Mouse (Mus musculus) T-helper 2 cell (primary cell): ENCODE results near the gene Sms.

ENCODE experiments used
- in situ Hi-C: fragments of 300-600 bp; cut with MboI, MseI; formaldehyde crosslinking; loops from one replicate; pipeline ENCODE4 v1.15.1; 2025; ENCODE audit warnings: high pct_unique_total_duplicates

Gene Sms

DNA sequence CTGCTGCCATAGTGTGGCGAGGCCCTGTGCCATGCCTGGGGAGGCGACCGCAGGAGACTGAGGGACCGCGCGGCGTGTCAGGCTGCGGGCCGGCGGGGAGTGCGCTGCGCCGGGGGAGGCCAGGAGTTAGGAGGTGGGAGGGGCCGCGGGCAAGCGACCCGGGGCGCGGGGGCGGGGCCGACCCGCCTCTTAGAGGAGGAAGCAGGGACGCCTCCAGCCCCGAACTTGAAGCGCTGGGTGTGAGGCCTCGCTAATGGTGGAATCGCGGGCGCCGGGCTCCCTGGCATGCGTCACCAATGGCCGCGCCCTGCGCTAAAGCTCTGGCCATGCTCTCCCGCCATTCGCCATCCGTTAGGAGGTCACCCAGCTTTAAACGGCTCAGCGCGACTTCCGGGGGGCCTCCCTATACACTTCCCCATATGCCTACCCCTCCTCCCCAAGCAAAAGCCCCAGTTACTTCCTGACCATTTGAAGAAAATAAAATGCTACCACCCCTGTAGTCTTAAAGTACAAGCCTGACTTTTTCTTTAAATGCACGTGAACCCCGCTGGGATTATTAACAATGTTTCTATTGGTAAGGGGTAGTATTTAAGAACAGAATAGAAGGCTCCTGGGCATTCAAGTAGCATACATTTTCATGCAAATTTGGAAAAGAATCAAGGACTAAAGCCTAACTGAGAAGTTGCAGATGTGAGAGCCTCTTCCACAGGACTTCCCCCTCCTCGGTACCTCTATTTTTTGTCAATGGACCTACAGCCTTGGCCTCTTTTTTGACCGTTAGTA lies at the start of gene Sms:
Sms (minus strand) TSS at position 344 of the 783 bp plus-strand sequence.
- in situ Hi-C loops, result no loop called here

GRCm38 (mm10) chrX:157506400-157506799 lies 14.3 kb upstream of the Sms start:
- in situ Hi-C loops, result no loop called here

DNA sequence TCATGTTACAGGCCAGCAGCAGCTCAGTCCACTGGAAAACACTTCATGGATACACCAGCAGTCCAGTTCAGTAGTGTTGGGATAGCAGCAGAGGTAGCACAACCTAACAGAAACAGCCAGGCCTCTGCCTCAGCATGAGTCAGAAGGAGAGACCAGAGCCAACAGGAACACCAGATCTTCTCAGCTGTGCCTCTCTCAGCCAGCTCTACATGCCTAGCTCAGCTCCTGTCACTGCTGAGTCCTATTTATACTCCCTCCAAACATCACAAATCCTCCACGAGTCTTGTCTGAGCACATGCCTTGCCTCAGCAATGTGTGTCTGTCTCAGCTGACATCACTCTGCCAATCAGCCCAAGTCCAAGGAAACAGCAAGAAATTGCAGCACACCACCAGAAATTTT lies 12.4 kb upstream of the Sms start:
- in situ Hi-C loops, result no loop called here

- in situ Hi-C loops, result no loop called here
Observed at GRCm38 (mm10) chrX:157501871-157502270, 9.8 kb upstream of the Sms start.

- in situ Hi-C loops, result no loop called here
Observed at GRCm38 (mm10) chrX:157500004-157500403, 7.9 kb upstream of the Sms start.

DNA sequence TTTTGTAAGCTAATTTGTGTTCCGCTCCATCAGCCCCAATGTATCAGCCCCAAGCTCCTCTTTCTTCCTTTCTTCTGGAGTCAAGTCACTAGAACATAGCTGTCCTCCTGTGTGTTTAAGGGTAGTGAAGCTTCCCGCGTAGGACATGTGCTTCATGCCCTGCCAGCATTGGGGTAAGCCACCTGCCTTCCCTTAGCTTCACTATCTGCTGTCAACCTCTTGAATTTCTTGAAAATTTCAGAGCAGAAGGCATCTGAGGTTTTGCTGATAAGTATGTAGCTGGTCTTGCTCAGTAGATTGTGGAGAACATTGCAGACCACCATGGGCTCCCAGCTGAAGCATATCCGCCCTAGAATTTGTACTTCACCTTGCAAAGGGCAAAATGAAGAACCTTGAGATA lies 1.1 kb upstream of the Sms start:
- in situ Hi-C loops, result no loop called here

DNA sequence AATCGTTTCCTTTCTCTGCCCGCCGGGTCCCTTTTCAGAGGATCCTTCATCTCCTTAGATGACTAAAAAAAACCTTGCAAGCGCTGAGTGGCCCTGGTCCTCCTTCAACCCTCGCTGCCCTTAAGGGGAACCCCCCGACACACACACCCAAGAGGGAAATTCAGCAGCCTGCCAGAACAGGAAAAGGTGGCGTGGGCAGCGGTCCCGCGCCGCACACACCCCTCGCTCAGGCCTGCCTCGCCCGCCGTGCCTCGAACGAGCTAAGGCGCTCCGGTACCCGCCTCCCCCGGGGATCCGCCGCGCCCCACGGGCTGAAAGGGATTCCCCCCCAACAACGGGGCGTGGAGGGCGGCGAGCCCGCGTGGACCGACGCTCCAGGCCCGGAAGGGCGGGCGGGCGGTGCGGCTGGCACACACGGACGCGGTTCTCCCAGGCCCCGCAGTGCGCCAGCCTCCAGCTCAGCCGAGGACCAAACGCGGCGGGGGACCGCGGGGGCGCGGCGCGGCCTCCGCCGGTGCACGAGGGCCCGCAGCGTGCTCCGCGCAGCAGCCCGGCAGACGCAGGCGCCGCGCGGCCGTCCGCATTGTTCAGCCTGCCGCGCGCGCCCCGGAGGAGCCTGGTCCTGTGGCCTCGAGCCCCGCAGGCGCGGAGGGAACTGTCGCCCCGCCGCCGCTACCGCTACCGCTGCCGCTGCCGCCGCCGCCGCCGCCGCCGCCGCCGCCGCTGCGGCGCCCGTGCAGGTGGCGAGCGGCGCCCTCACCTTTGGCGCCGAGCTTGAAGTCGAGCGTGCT lies 747 bp downstream of the Sms start:
- in situ Hi-C loops, result no loop called here

DNA sequence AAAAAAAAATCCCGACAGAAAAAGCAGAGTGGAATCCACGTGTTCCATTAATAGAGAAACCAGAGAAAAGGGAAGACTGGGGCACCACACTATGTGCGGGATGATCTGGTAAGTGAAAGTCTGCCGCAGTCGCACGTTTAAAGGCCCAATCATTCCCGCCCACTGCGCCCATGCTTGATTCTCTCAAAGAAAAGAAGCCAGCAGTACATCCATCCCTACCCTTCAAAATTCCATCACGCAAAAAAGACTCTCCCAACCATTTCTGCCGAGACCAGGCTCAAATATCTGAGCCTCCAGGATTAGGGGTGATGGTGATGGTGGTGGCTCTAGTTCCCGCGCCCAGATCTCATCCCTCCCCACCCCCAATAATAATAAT lies 1.3 kb downstream of the Sms start:
- in situ Hi-C loops, result no loop called here

- in situ Hi-C loops, result no loop called here
Observed at GRCm38 (mm10) chrX:157489871-157490721, 2.0 kb downstream of the Sms start.

DNA sequence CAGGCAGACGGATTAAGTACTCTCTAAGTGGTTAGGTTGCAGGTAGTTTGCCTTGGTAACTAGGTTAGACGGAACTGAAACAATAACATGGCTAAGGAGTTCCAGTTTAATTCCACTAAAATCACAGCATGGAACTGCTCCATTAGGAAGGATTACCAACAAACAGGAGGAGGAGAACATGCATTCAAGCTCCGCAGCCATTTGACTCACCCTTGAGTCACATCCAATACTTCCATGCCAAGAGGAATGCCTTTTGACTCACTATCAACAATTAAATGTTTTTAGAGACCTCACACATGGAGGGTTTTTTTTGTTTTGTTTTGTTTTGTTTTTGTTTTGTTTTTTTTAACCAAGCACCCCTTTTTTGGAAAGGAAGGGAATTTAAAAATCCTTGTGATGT lies 3.3 kb downstream of the Sms start:
- in situ Hi-C loops, result no loop called here

GRCm38 (mm10) chrX:157486765-157487164 lies 5.3 kb downstream of the Sms start:
- in situ Hi-C loops, result no loop called here

DNA sequence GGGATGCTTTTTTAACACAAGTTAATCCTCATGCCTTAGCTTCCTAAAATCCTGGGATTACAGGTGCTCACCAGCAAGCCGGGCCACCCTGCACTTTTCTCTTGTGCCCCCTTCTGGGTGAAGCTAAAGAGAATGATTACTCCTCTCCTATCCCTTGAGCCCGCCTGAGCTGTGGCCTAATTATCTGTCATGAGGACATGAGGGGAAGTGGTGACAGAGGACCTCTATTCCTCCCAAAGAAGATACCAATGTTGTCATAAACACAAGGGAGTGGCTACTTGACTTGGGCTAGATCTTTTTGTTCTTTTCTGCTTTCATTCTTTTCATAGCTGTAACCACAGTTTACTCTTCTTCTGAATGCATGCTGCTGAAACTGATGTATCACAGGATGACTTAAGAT lies 9.2 kb downstream of the Sms start:
- in situ Hi-C loops, result no loop called here

GRCm38 (mm10) chrX:157481860-157482259 lies 10.2 kb downstream of the Sms start:
- in situ Hi-C loops, result no loop called here

DNA sequence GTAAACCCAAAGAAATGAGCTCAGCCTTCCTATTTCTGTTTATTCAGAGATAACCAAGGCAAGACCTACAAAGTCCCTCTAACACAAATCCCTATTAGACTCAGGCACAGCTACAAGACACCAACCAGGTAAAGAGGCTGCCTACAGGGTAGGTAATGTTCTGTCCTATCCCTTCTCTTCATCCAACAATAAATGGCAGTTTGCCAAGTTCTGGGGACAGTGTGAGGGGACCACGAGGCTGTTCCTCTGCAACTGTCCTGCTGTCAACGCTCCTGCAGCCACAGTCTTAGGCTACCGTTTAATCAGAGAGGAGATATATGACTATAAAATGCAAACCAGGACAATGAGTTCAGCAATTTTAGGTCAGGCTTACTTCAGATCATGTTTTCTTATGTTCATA lies 14.8 kb downstream of the Sms start:
- in situ Hi-C loops, result no loop called here

DNA sequence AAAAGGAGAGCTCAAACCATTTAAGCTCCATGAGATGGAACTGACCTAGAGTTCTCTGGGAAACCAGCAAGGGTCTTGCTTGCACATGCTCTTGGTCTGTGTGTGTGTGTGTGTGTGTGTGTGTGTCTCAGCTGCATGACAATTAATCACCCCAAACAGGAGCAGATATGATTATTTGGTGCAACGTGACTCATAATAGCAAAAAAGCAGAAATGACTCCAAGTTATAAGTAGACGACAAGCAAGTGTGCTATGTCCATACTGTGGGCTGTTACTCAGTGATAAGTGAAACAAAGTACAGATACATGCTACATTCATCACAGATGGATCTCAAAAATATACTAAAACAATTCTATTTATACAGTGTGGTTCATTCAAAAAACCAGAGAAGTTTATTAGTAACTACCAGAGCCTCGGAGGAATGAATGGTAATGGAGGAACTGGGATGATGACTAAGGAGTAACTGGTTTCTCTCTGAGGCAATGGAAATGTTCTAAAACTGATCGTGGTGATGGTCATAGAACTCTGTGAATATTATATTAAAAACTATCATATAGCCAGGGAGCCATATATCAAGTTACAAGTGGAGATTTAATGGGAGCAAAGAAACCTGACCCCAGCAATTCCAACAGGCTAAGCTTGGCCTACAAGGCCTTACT lies 15.8 kb downstream of the Sms start:
- in situ Hi-C loops, result no loop called here

DNA sequence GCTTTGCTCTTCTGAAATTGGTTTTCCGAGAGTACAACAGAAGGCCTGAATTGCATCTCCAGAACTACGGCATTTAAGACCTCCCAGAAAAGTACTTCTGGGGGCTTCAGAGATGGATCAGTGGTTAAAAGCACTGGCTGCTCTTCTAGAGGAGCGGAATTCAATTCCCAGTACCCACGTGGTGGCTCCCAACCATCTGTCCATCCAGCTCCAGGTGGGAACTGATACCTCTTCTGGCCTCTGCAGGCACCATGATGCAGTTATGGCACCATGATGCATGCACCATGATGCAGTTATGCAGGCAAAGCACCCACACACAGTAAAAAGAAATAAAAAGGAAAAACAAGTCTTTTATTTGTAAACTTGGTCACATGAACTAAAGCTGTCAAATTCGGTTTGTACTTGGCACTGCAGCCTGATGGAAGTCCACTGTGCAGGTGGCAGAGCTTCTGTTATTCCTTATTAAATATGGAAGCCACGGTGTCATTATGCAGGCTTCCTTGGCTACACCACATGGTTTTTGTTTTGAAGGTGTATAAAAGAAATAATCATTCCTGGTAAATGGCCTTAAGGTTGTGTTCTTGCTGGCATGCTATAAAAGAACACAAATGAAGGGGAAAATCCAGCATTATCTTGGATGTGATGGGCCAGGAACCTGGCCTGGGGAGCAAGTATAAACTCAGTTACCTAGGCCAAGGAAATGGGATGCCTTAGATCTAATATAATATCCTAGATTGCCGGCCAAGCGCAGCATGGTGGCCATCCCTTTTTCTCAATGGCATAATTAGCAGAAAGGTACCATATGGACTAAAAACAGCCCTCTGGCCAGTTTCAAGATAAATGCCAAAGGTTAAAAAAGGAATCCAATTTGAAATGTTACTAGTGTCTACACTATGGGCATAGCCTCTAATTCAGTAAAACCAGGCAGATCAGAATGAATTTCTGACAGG lies 20.1 kb downstream of the Sms start:
- in situ Hi-C loops, result no loop called here

DNA sequence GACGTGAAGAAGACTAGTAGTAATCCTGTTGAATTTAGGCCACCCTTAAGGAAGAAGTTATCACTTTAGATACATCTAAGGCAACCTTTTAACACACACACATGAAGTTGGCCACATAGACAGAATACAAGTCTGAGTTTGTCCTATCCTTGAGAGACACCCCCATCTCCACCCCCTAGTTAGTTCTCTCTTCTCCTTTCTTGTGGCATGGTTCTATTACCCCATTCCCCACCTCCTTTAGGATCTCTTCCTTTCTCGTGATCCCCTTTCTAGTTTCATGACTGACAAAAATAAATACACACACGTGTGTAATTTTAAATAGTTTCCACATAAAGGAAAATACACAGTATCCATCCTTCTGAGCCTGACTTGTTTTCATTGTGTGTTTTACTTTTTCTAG lies 23.3 kb downstream of the Sms start:
- in situ Hi-C loops, result no loop called here

GRCm38 (mm10) chrX:157468055-157468454 lies 24.0 kb downstream of the Sms start:
- in situ Hi-C loops, result no loop called here

- in situ Hi-C loops, result no loop called here
Observed at GRCm38 (mm10) chrX:157465949-157466348, 26.1 kb downstream of the Sms start.

GRCm38 (mm10) chrX:157462716-157463115 lies 29.4 kb downstream of the Sms start:
- in situ Hi-C loops, result loop anchor here (5.0 kb wide), 1 partner anchor 100 kb away; no protein-coding TSS in a partner anchor
